Mouse (Mus musculus) neural tube, embryonic 14.5 days (tissue): ENCODE measurements at regions not wholly inside any gene's neighbourhood (a gene's known extent, or its start where the extent isn't known, plus 50 kb on each side); places are given as distances from the start of the nearest gene placed in this dataset.

Experiments used
- ATAC-seq: fragments of 200-750 bp; cut with Nextera tagmentation; 2 replicates; pipeline ENCODE4 v1.8.0; 2017; ENCODE audit warnings: low read depth, mild to moderate bottlenecking, moderate TSS enrichment, moderate library complexity
- H3K27ac ChIP-seq: fragments of 300-500 bp; sonication (generic); 2 replicates; pipeline ENCODE4 v1.5.1; 2014; ENCODE audit warnings: low read depth, mild to moderate bottlenecking, control low read depth, low read length, moderate library complexity, mixed read lengths
- H3K27me3 ChIP-seq: fragments of 300-500 bp; sonication (generic); 2 replicates; pipeline ENCODE4 v1.6.1; 2014; ENCODE audit warnings: low read length; ENCODE audit not compliant: control insufficient read depth, insufficient read depth
- H3K36me3 ChIP-seq: fragments of 300-500 bp; sonication (generic); 2 replicates; pipeline ENCODE4 v1.6.1; 2014; ENCODE audit warnings: low read length, mixed read lengths; ENCODE audit not compliant: control insufficient read depth, insufficient read depth
- H3K4me1 ChIP-seq: fragments of 300-500 bp; sonication (generic); 2 replicates; pipeline ENCODE4 v1.6.1; 2014; ENCODE audit warnings: low read length; ENCODE audit not compliant: control insufficient read depth, insufficient read depth
- H3K4me2 ChIP-seq: fragments of 300-500 bp; sonication (generic); 2 replicates; pipeline ENCODE4 v1.6.1; 2014; ENCODE audit warnings: mild to moderate bottlenecking, low read depth, low read length, control low read depth
- H3K4me3 ChIP-seq: fragments of 300-500 bp; sonication (generic); 2 replicates; pipeline ENCODE4 v1.5.1; 2014; ENCODE audit warnings: low read depth, low read length, control low read depth, mixed read lengths
- H3K9ac ChIP-seq: fragments of 300-500 bp; sonication (generic); replicated peaks from 2 replicates; pipeline ENCODE4 v1.6.1; 2014; ENCODE audit warnings: low read depth, mild to moderate bottlenecking, control low read depth, low read length, mixed read lengths
- H3K9me3 ChIP-seq: fragments of 300-500 bp; sonication (generic); 2 replicates; pipeline ENCODE4 v1.6.1; 2016; ENCODE audit warnings: low read length; ENCODE audit not compliant: control insufficient read depth
- WGBS: fragments of 180-500 bp; shearing (Covaris S2); extraction: QIAGEN DNeasy Blood & Tissue Kit; methylation state at CpG from one replicate; pipeline ENCODE4 v1.1.7; 2014; 5-methylcytosine and 5-hydroxymethylcytosine counted together

GRCm38 (mm10) chr4:45588322-45588721 lies 56.1 kb upstream of the Shb start:
- no peak overlapping the region for H3K4me2 ChIP-seq
- no peak overlapping the region for H3K9ac ChIP-seq
- H3K36me3 ChIP-seq = no peaks in the 10 kb centered on the region
- no peak overlapping the region for H3K4me3 ChIP-seq
- no peak for ATAC-seq
- 21% methylated on average over 3 of the region's 3 CpGs for WGBS
- no peaks in the 10 kb centered on the region for H3K9me3 ChIP-seq
- H3K4me1 ChIP-seq = 0 out of 2 replicates have a peak, but pooled peaks cover 2% of the 10 kb centered on the region
- H3K27me3 ChIP-seq = no peaks in the 10 kb centered on the region
- no peak overlapping the region for H3K27ac ChIP-seq

GRCm38 (mm10) chr4:45587202-45587601 lies 54.9 kb upstream of the Shb start:
- H3K4me2 ChIP-seq = no peak overlapping the region
- no peaks in the 10 kb centered on the region for H3K9me3 ChIP-seq
- 85% methylated on average over 2 of the region's 2 CpGs for WGBS
- ATAC-seq = no peak
- 0 out of 2 replicates have a peak, but pooled peaks cover 2% of the 10 kb centered on the region for H3K4me1 ChIP-seq
- no peak overlapping the region for H3K4me3 ChIP-seq
- H3K36me3 ChIP-seq = no peaks in the 10 kb centered on the region
- H3K27me3 ChIP-seq = no peaks in the 10 kb centered on the region
- no peak overlapping the region for H3K27ac ChIP-seq
- H3K9ac ChIP-seq = no peak overlapping the region

- Histone ChIP-seq H3K4me1 (0 out of 2 replicates have a peak, but pooled peaks cover 2% of the 10 kb centered on the region), H3K4me2 (no peak overlapping the region), H3K27ac (no peak overlapping the region), H3K9me3 (no peaks in the 10 kb centered on the region), H3K27me3 (no peaks in the 10 kb centered on the region), H3K9ac (no peak overlapping the region), H3K36me3 (no peaks in the 10 kb centered on the region), H3K4me3 (no peak overlapping the region)
- ATAC-seq = no peak
- 50% methylated on average over 2 of the region's 2 CpGs for WGBS
These were observed 54.0 kb upstream of the Shb start for GRCm38 (mm10) chr4:45586310-45586709.

GRCm38 (mm10) chr4:45585188-45585820 lies 53.0 kb upstream of the Shb start:
- Histone ChIP-seq H3K9me3 (no peaks in the 10 kb centered on the region), H3K4me3 (no peak overlapping the region), H3K4me2 (no peak overlapping the region), H3K36me3 (no peaks in the 10 kb centered on the region), H3K9ac (no peak overlapping the region), H3K27me3 (no peaks in the 10 kb centered on the region), H3K4me1 (no peaks in the 10 kb centered on the region), H3K27ac (no peak overlapping the region)
- WGBS = 62% methylated on average over 8 of the region's 8 CpGs
- ATAC-seq = no peak

- ATAC-seq = no peak
- Histone ChIP-seq H3K4me3 (no peak overlapping the region), H3K27me3 (no peaks in the 10 kb centered on the region), H3K9me3 (no peaks in the 10 kb centered on the region), H3K36me3 (no peaks in the 10 kb centered on the region), H3K9ac (no peak overlapping the region), H3K4me2 (no peak overlapping the region), H3K27ac (no peak overlapping the region), H3K4me1 (no peaks in the 10 kb centered on the region)
- WGBS = 51% methylated on average over 4 of the region's 4 CpGs
These were observed 51.7 kb upstream of the Shb start for GRCm38 (mm10) chr4:45583966-45584365.

GRCm38 (mm10) chr4:45582496-45582895 lies 50.2 kb upstream of the Shb start:
- H3K9me3 ChIP-seq = no peaks in the 10 kb centered on the region
- H3K4me1 ChIP-seq = no peaks in the 10 kb centered on the region
- no peak overlapping the region for H3K4me2 ChIP-seq
- H3K27ac ChIP-seq = no peak overlapping the region
- ATAC-seq = no peak
- H3K27me3 ChIP-seq = no peaks in the 10 kb centered on the region
- H3K36me3 ChIP-seq = no peaks in the 10 kb centered on the region
- no peak overlapping the region for H3K4me3 ChIP-seq
- 67% methylated on average over 5 of the region's 5 CpGs for WGBS
- H3K9ac ChIP-seq = no peak overlapping the region
